Mouse (Mus musculus): ENCODE measurements around the gene Insm1. TPM values are rescaled to one million over a fixed set of nuclear protein-coding genes. Genes with fewer than 3 reads are reported as not detected.
A peak's percentile ranks its signal among the peaks of the same experiment; 100 is the strongest.

The Insm1 gene
- total RNA-seq, 1 experiment from 2014 or later: not detected

GRCm38 (mm10) chr2:146222279-146223175 is 806 bp downstream of the Insm1 start:
- no peak for ATAC-seq (replicated peaks; ENCODE audit: insufficient number of reproducible peaks, low FRiP score, low TSS enrichment, poor library complexity, severe bottlenecking)

- no peak for ATAC-seq (replicated peaks; ENCODE audit: insufficient number of reproducible peaks, low FRiP score, low TSS enrichment, poor library complexity, severe bottlenecking)
These were observed 1.6 kb downstream of the Insm1 start for GRCm38 (mm10) chr2:146223176-146223905.

GRCm38 (mm10) chr2:146224141-146224540 is 2.4 kb downstream of the Insm1 start:
- ATAC-seq (replicated peaks; ENCODE audit: insufficient number of reproducible peaks, low FRiP score, low TSS enrichment, poor library complexity, severe bottlenecking): no peak

- no peak for ATAC-seq (replicated peaks; ENCODE audit: insufficient number of reproducible peaks, low FRiP score, low TSS enrichment, poor library complexity, severe bottlenecking)
These were observed 4.1 kb downstream of the Insm1 start for GRCm38 (mm10) chr2:146225818-146226217.

- no peak for ATAC-seq (replicated peaks; ENCODE audit: insufficient number of reproducible peaks, low FRiP score, low TSS enrichment, poor library complexity, severe bottlenecking)
These were observed 4.8 kb downstream of the Insm1 start for GRCm38 (mm10) chr2:146226484-146226883.

GRCm38 (mm10) chr2:146227646-146228045 is 5.9 kb downstream of the Insm1 start:
- no peak for ATAC-seq (replicated peaks; ENCODE audit: insufficient number of reproducible peaks, low FRiP score, low TSS enrichment, poor library complexity, severe bottlenecking)

GRCm38 (mm10) chr2:146228435-146228834 is 6.7 kb downstream of the Insm1 start:
- ATAC-seq (replicated peaks; ENCODE audit: insufficient number of reproducible peaks, low FRiP score, low TSS enrichment, poor library complexity, severe bottlenecking): no peak

- ATAC-seq (replicated peaks; ENCODE audit: insufficient number of reproducible peaks, low FRiP score, low TSS enrichment, poor library complexity, severe bottlenecking): no peak
These were observed 9.8 kb downstream of the Insm1 start for GRCm38 (mm10) chr2:146231485-146231884.

GRCm38 (mm10) chr2:146239196-146239747 is 17.6 kb downstream of the Insm1 start:
- ATAC-seq (replicated peaks; ENCODE audit: insufficient number of reproducible peaks, low FRiP score, low TSS enrichment, poor library complexity, severe bottlenecking): no peak

- ATAC-seq (replicated peaks; ENCODE audit: insufficient number of reproducible peaks, low FRiP score, low TSS enrichment, poor library complexity, severe bottlenecking): no peak
These were observed 22.3 kb downstream of the Insm1 start for GRCm38 (mm10) chr2:146244049-146244448.

- ATAC-seq (replicated peaks; ENCODE audit: insufficient number of reproducible peaks, low FRiP score, low TSS enrichment, poor library complexity, severe bottlenecking): no peak
These were observed 23.7 kb downstream of the Insm1 start for GRCm38 (mm10) chr2:146245401-146245800.

GRCm38 (mm10) chr2:146246409-146247075 is 24.8 kb downstream of the Insm1 start:
- 0 out of 2 replicates have a peak, but pooled peaks have one; percentile 35 for ATAC-seq (replicated peaks; ENCODE audit: insufficient number of reproducible peaks, low FRiP score, low TSS enrichment, poor library complexity, severe bottlenecking)

- no peak for ATAC-seq (replicated peaks; ENCODE audit: insufficient number of reproducible peaks, low FRiP score, low TSS enrichment, poor library complexity, severe bottlenecking)
These were observed 25.9 kb downstream of the Insm1 start for GRCm38 (mm10) chr2:146247576-146247975.

- no peak for ATAC-seq (replicated peaks; ENCODE audit: insufficient number of reproducible peaks, low FRiP score, low TSS enrichment, poor library complexity, severe bottlenecking)
These were observed 27.3 kb downstream of the Insm1 start for GRCm38 (mm10) chr2:146249033-146249432.

- no peak for ATAC-seq (replicated peaks; ENCODE audit: insufficient number of reproducible peaks, low FRiP score, low TSS enrichment, poor library complexity, severe bottlenecking)
These were observed 28.6 kb downstream of the Insm1 start for GRCm38 (mm10) chr2:146250236-146250904.

- ATAC-seq (replicated peaks; ENCODE audit: insufficient number of reproducible peaks, low FRiP score, low TSS enrichment, poor library complexity, severe bottlenecking): no peak
These were observed 32.7 kb downstream of the Insm1 start for GRCm38 (mm10) chr2:146254387-146254786.

- ATAC-seq (replicated peaks; ENCODE audit: insufficient number of reproducible peaks, low FRiP score, low TSS enrichment, poor library complexity, severe bottlenecking): no peak
These were observed 33.9 kb downstream of the Insm1 start for GRCm38 (mm10) chr2:146255636-146256035.

- no peak for ATAC-seq (replicated peaks; ENCODE audit: insufficient number of reproducible peaks, low FRiP score, low TSS enrichment, poor library complexity, severe bottlenecking)
These were observed 34.7 kb downstream of the Insm1 start for GRCm38 (mm10) chr2:146256321-146256875.
